Mouse (Mus musculus) embryonic facial prominence, embryonic 15.5 days (tissue): ENCODE results near the gene Fxyd7. TPM values are rescaled to one million over a fixed set of nuclear protein-coding genes. Genes with fewer than 3 reads are reported as not detected.

Experiments used
- ATAC-seq: fragments of 200-750 bp; cut with Nextera tagmentation; 2 replicates; pipeline ENCODE4 v1.8.0; 2017; ENCODE audit warnings: low read depth, moderate TSS enrichment; ENCODE audit not compliant: insufficient number of reproducible peaks, low FRiP score, low TSS enrichment
- H3K27ac ChIP-seq: fragments of 300-500 bp; sonication (generic); replicated peaks from 2 replicates; pipeline ENCODE4 v1.5.1; 2015; ENCODE audit warnings: mild to moderate bottlenecking, inconsistent platforms
- H3K27me3 ChIP-seq: fragments of 300-500 bp; sonication (generic); 2 replicates; pipeline ENCODE4 v1.6.1; 2015; ENCODE audit warnings: inconsistent platforms
- H3K36me3 ChIP-seq: fragments of 300-500 bp; sonication (generic); 2 replicates; pipeline ENCODE4 v1.6.1; 2015; ENCODE audit warnings: mild to moderate bottlenecking, inconsistent platforms
- H3K4me1 ChIP-seq: fragments of 300-500 bp; sonication (generic); 2 replicates; pipeline ENCODE4 v1.6.1; 2015; ENCODE audit warnings: inconsistent platforms
- H3K4me2 ChIP-seq: fragments of 300-500 bp; sonication (generic); replicated peaks from 2 replicates; pipeline ENCODE4 v1.6.1; 2015; ENCODE audit warnings: mild to moderate bottlenecking, inconsistent platforms
- H3K4me3 ChIP-seq: fragments of 300-500 bp; sonication (generic); replicated peaks from 2 replicates; pipeline ENCODE4 v1.5.1; 2015; ENCODE audit warnings: mild to moderate bottlenecking, inconsistent platforms
- H3K9ac ChIP-seq: fragments of 300-500 bp; sonication (generic); 2 replicates; pipeline ENCODE4 v1.6.1; 2015; ENCODE audit warnings: inconsistent platforms
- H3K9me3 ChIP-seq: fragments of 300-500 bp; sonication (generic); replicated peaks from 2 replicates; pipeline ENCODE4 v1.6.1; 2016; ENCODE audit warnings: inconsistent platforms
- WGBS: fragments of 180-500 bp; shearing (Covaris S2); methylation state at CpG from one replicate; pipeline ENCODE4 v1.1.7; 2015; 5-methylcytosine and 5-hydroxymethylcytosine counted together
- polyA plus RNA-seq: library from polyadenylated mRNA; unstranded; fragments of >200 nt; fragmentation: Nextera tagmentation; extraction: Ambion mirVana; gene quantifications from 2 replicates; pipeline ENCODE4 v1.2.1, GENCODE M21; 2015

Gene Fxyd7
- polyA plus RNA-seq, 1 experiment from 2014 or later: 12.3 TPM

- Histone ChIP-seq H3K4me1 (peaks cover 26% of the 10 kb centered on the region), H3K4me3 (no peak overlapping the region), H3K27ac (no peak overlapping the region), H3K4me2 (no peak overlapping the region), H3K36me3 (no peaks in the 10 kb centered on the region), H3K9me3 (no peaks in the 10 kb centered on the region), H3K27me3 (no peaks in the 10 kb centered on the region), H3K9ac (no peak overlapping the region)
- WGBS: 67% methylated on average over 5 of the region's 5 CpGs
- ATAC-seq: no peak
Observed at GRCm38 (mm10) chr7:31074713-31075069, 23.4 kb upstream of the Fxyd7 start.

GRCm38 (mm10) chr7:31074061-31074712 lies 22.9 kb upstream of the Fxyd7 start:
- no peak overlapping the region for H3K9ac ChIP-seq
- no peaks in the 10 kb centered on the region for H3K27me3 ChIP-seq
- WGBS: 57% methylated on average over 7 of the region's 7 CpGs
- no peak for ATAC-seq
- H3K27ac ChIP-seq: no peak overlapping the region
- peaks cover 26% of the 10 kb centered on the region for H3K4me1 ChIP-seq
- H3K4me3 ChIP-seq: no peak overlapping the region
- no peaks in the 10 kb centered on the region for H3K9me3 ChIP-seq
- H3K36me3 ChIP-seq: no peaks in the 10 kb centered on the region
- no peak overlapping the region for H3K4me2 ChIP-seq

GRCm38 (mm10) chr7:31073546-31073945 lies 22.3 kb upstream of the Fxyd7 start:
- H3K36me3 ChIP-seq: no peaks in the 10 kb centered on the region
- peaks cover 26% of the 10 kb centered on the region for H3K4me1 ChIP-seq
- H3K27ac ChIP-seq: no peak overlapping the region
- H3K27me3 ChIP-seq: no peaks in the 10 kb centered on the region
- H3K9me3 ChIP-seq: no peaks in the 10 kb centered on the region
- no peak for ATAC-seq
- H3K9ac ChIP-seq: no peak overlapping the region
- no peak overlapping the region for H3K4me3 ChIP-seq
- H3K4me2 ChIP-seq: no peak overlapping the region

GRCm38 (mm10) chr7:31072326-31072725 lies 21.1 kb upstream of the Fxyd7 start:
- Histone ChIP-seq H3K4me3 (no peak overlapping the region), H3K9me3 (no peaks in the 10 kb centered on the region), H3K27ac (peak overlapping the region; percentile 29; the same call in 1 of the 2 replicates), H3K4me1 (peaks cover 26% of the 10 kb centered on the region), H3K27me3 (no peaks in the 10 kb centered on the region), H3K9ac (no peak overlapping the region), H3K4me2 (no peak overlapping the region), H3K36me3 (no peaks in the 10 kb centered on the region)
- 37% methylated on average over 9 of the region's 9 CpGs for WGBS
- no peak for ATAC-seq

GRCm38 (mm10) chr7:31070324-31070723 lies 19.1 kb upstream of the Fxyd7 start:
- H3K9ac ChIP-seq: no peak overlapping the region
- 59% methylated on average over 6 of the region's 6 CpGs for WGBS
- peaks cover 20% of the 10 kb centered on the region for H3K4me1 ChIP-seq
- H3K27me3 ChIP-seq: no peaks in the 10 kb centered on the region
- no peak overlapping the region for H3K4me3 ChIP-seq
- no peaks in the 10 kb centered on the region for H3K9me3 ChIP-seq
- no peaks in the 10 kb centered on the region for H3K36me3 ChIP-seq
- H3K27ac ChIP-seq: no peak overlapping the region
- no peak for ATAC-seq
- H3K4me2 ChIP-seq: no peak overlapping the region

GRCm38 (mm10) chr7:31069491-31069890 lies 18.2 kb upstream of the Fxyd7 start:
- no peak overlapping the region for H3K9ac ChIP-seq
- peaks cover 20% of the 10 kb centered on the region for H3K4me1 ChIP-seq

GRCm38 (mm10) chr7:31067836-31068235 lies 16.6 kb upstream of the Fxyd7 start:
- 28% methylated on average over 5 of the region's 5 CpGs for WGBS
- peak; percentile 30 for ATAC-seq

More at GRCm38 (mm10) chr7:31069491-31069890, 18.2 kb upstream of the Fxyd7 start:
- H3K4me2 ChIP-seq: no peak overlapping the region
- WGBS: 84% methylated on average over 14 of the region's 14 CpGs
- no peaks in the 10 kb centered on the region for H3K36me3 ChIP-seq
- H3K27me3 ChIP-seq: no peaks in the 10 kb centered on the region
- H3K9me3 ChIP-seq: no peaks in the 10 kb centered on the region
- ATAC-seq: no peak
- H3K4me3 ChIP-seq: no peak overlapping the region
- H3K27ac ChIP-seq: no peak overlapping the region

GRCm38 (mm10) chr7:31063074-31063560 lies 11.8 kb upstream of the Fxyd7 start:
- Histone ChIP-seq H3K9ac (no peak overlapping the region), H3K27me3 (no peaks in the 10 kb centered on the region), H3K4me3 (no peak overlapping the region), H3K4me2 (no peak overlapping the region), H3K27ac (no peak overlapping the region), H3K9me3 (no peaks in the 10 kb centered on the region), H3K36me3 (no peaks in the 10 kb centered on the region), H3K4me1 (peaks cover 18% of the 10 kb centered on the region)
- WGBS: 77% methylated on average over 12 of the region's 12 CpGs
- ATAC-seq: no peak

More at GRCm38 (mm10) chr7:31067836-31068235, 16.6 kb upstream of the Fxyd7 start:
- H3K4me2 ChIP-seq: no peak overlapping the region
- no peak overlapping the region for H3K4me3 ChIP-seq
- H3K27ac ChIP-seq: 0 out of 2 replicates have a peak overlapping the region, but pooled peaks have one; percentile 52
- no peaks in the 10 kb centered on the region for H3K9me3 ChIP-seq
- no peak overlapping the region for H3K9ac ChIP-seq
- H3K36me3 ChIP-seq: no peaks in the 10 kb centered on the region
- H3K4me1 ChIP-seq: peaks cover 15% of the 10 kb centered on the region
- no peaks in the 10 kb centered on the region for H3K27me3 ChIP-seq

- Histone ChIP-seq H3K27ac (no peak overlapping the region), H3K9me3 (no peaks in the 10 kb centered on the region), H3K4me2 (no peak overlapping the region), H3K4me1 (peaks cover 7% of the 10 kb centered on the region; the same call in 1 of the 2 replicates), H3K27me3 (no peaks in the 10 kb centered on the region), H3K9ac (no peak overlapping the region), H3K4me3 (no peak overlapping the region), H3K36me3 (no peaks in the 10 kb centered on the region)
- ATAC-seq: no peak
- WGBS: 87% methylated on average over 7 of the region's 7 CpGs
Observed at GRCm38 (mm10) chr7:31060621-31061010, 9.3 kb upstream of the Fxyd7 start.

GRCm38 (mm10) chr7:31059919-31060620 lies 8.8 kb upstream of the Fxyd7 start:
- H3K27ac ChIP-seq: no peak overlapping the region
- H3K27me3 ChIP-seq: no peaks in the 10 kb centered on the region
- no peak overlapping the region for H3K9ac ChIP-seq

GRCm38 (mm10) chr7:31059108-31059507 lies 7.8 kb upstream of the Fxyd7 start, which contains the start of gene Lgi4:
Gene Lgi4, plus strand, starts transcription at chr7:31059342.
- peak; percentile 59; the same call in 1 of the 2 replicates for ATAC-seq
- Histone ChIP-seq H3K4me2 (no peak within 1 kb of the TSS), H3K9me3 (no peaks in the 10 kb centered on the region), H3K9ac (no peak within 1 kb of the TSS), H3K27me3 (peaks cover under 1% of the 10 kb centered on the region; the same call in 1 of the 2 replicates), H3K4me1 (peaks cover 20% of the 10 kb centered on the region), H3K4me3 (no peak within 1 kb of the TSS), H3K27ac (no peak within 1 kb of the TSS), H3K36me3 (no peaks in the 10 kb centered on the region)
- 2% methylated on average over 2 of the region's 2 CpGs for WGBS

More at GRCm38 (mm10) chr7:31059919-31060620, 8.8 kb upstream of the Fxyd7 start:
- Histone ChIP-seq H3K4me1 (peaks cover 12% of the 10 kb centered on the region), H3K4me3 (no peak overlapping the region), H3K4me2 (no peak overlapping the region), H3K9me3 (no peaks in the 10 kb centered on the region), H3K36me3 (no peaks in the 10 kb centered on the region)
- ATAC-seq: no peak
- 58% methylated on average over 11 of the region's 11 CpGs for WGBS
